Mouse (Mus musculus) erythroblast, embryonic 14.5 days (primary cell): ENCODE measurements around the gene Cdc25b.

Source experiments
- GATA1 ChIP-seq: IDR thresholded peaks from 2 replicates; pipeline ENCODE4 v1.6.1; 2012; ENCODE audit warnings: low read length, inconsistent platforms, mixed read lengths
- TAL1 ChIP-seq: IDR thresholded peaks from 3 replicates; pipeline ENCODE4 v1.6.1; 2012; ENCODE audit warnings: low read length, inconsistent platforms, mixed read lengths

GRCm38 (mm10) chr2:131166172-131166571 lies 20.6 kb upstream of the Cdc25b start:
- TF ChIP-seq GATA1 (no peak), TAL1 (no peak)
